Mouse (Mus musculus) embryonic facial prominence, embryonic 14.5 days (tissue): ENCODE data around the gene Ubxn10. TPM values are rescaled to one million over a fixed set of nuclear protein-coding genes. Genes with fewer than 3 reads are reported as not detected.

Source experiments
- ATAC-seq: fragments of 200-750 bp; cut with Nextera tagmentation; 2 replicates; pipeline ENCODE4 v1.8.0; 2017; ENCODE audit warnings: low read depth, moderate number of reproducible peaks, moderate TSS enrichment
- DNase-seq: peaks from one replicate; pipeline ENCODE4 v3.0.0-alpha.2; 2015; ENCODE audit warnings: low spot score
- H3K27ac ChIP-seq: fragments of 300-500 bp; sonication (generic); replicated peaks from 2 replicates; pipeline ENCODE4 v1.5.1; 2014; ENCODE audit warnings: low read depth, mild to moderate bottlenecking, low read length, moderate library complexity
- H3K27me3 ChIP-seq: fragments of 300-500 bp; sonication (generic); replicated peaks from 2 replicates; pipeline ENCODE4 v1.6.1; 2014; ENCODE audit warnings: low read length; ENCODE audit not compliant: control insufficient read depth, insufficient read depth
- H3K36me3 ChIP-seq: fragments of 300-500 bp; sonication (generic); 2 replicates; pipeline ENCODE4 v1.6.1; 2014; ENCODE audit warnings: low read length, mixed read lengths; ENCODE audit not compliant: control insufficient read depth, insufficient read depth
- H3K4me1 ChIP-seq: fragments of 300-500 bp; sonication (generic); 2 replicates; pipeline ENCODE4 v1.6.1; 2014; ENCODE audit warnings: antibody characterized with exemption, low read length; ENCODE audit not compliant: control insufficient read depth, insufficient read depth
- H3K4me2 ChIP-seq: fragments of 300-500 bp; sonication (generic); 2 replicates; pipeline ENCODE4 v1.6.1; 2014; ENCODE audit warnings: low read depth, mild to moderate bottlenecking, low read length, moderate library complexity, mixed read lengths
- H3K4me3 ChIP-seq: fragments of 300-500 bp; sonication (generic); 2 replicates; pipeline ENCODE4 v1.5.1; 2014; ENCODE audit warnings: low read depth, mild to moderate bottlenecking, low read length
- H3K9ac ChIP-seq: fragments of 300-500 bp; sonication (generic); 2 replicates; pipeline ENCODE4 v1.6.1; 2014; ENCODE audit warnings: low read depth, mild to moderate bottlenecking, low read length, moderate library complexity, mixed read lengths
- H3K9me3 ChIP-seq: fragments of 300-500 bp; sonication (generic); 2 replicates; pipeline ENCODE4 v1.6.1; 2016; ENCODE audit warnings: low read length; ENCODE audit not compliant: control insufficient read depth
- WGBS: fragments of 180-500 bp; shearing (Covaris S2); extraction: QIAGEN DNeasy Blood & Tissue Kit; methylation state at CpG from one replicate; pipeline ENCODE4 v1.1.7; 2014; 5-methylcytosine and 5-hydroxymethylcytosine counted together
- polyA plus RNA-seq: library from polyadenylated mRNA; unstranded; fragments of >200 nt; fragmentation: Nextera tagmentation; extraction: Ambion mirVana; gene quantifications from 2 replicates; pipeline ENCODE4 v1.2.1, GENCODE M21; 2014

The Ubxn10 gene
- polyA plus RNA-seq, 1 experiment from 2014 or later = 4.7 TPM

- Histone ChIP-seq H3K9me3 (no peaks in the 10 kb centered on the region), H3K27ac (no peak overlapping the region), H3K4me3 (no peak overlapping the region), H3K9ac (no peak overlapping the region), H3K27me3 (no peaks in the 10 kb centered on the region), H3K4me2 (no peak overlapping the region), H3K4me1 (no peaks in the 10 kb centered on the region), H3K36me3 (no peaks in the 10 kb centered on the region)
- no peak for ATAC-seq
- no peak for DNase-seq
- WGBS = 76% methylated on average over 10 of the region's 10 CpGs
These were observed 35.0 kb upstream of the Ubxn10 start for GRCm38 (mm10) chr4:138771970-138772369.

- H3K9me3 ChIP-seq = no peaks in the 10 kb centered on the region
- ATAC-seq (no peak), DNase-seq (no peak)
- no peak overlapping the region for H3K4me2 ChIP-seq
- no peaks in the 10 kb centered on the region for H3K4me1 ChIP-seq
- H3K27ac ChIP-seq = no peak overlapping the region
- no peak overlapping the region for H3K9ac ChIP-seq
- no peak overlapping the region for H3K4me3 ChIP-seq
- H3K36me3 ChIP-seq = no peaks in the 10 kb centered on the region
- H3K27me3 ChIP-seq = no peaks in the 10 kb centered on the region
- WGBS = 81% methylated on average over 9 of the region's 9 CpGs
These were observed 25.3 kb upstream of the Ubxn10 start for GRCm38 (mm10) chr4:138762266-138762665.

DNA sequence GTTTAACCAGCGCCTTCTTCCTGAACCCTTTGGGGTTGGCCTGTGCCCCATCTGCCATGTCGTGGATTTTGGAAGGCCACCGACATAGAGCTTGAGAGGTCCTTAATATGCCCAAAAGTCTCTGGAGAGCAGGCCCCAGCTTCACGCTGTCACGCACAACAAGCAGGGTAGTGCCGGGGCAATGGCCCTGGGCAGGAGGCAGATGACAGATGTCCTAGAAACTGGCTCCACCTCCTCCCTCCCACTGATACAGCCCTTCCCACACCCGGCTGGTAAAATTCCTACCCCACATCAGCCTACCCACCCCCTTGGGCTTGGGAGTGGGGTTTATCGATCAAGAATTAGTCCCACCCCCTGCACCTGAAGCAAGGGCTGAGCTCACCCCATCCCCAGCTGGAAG is 20.4 kb upstream of the Ubxn10 start, which contains the start of gene Pla2g2f:
Pla2g2f (minus strand) TSS at position 211 of the 400 bp plus-strand sequence.
- DNase-seq = no peak
- Histone ChIP-seq H3K36me3 (no peaks in the 10 kb centered on the region), H3K9me3 (no peaks in the 10 kb centered on the region), H3K4me1 (no peaks in the 10 kb centered on the region), H3K4me3 (no peak within 1 kb of the TSS), H3K4me2 (no peak within 1 kb of the TSS), H3K27me3 (no peaks in the 10 kb centered on the region), H3K27ac (no peak within 1 kb of the TSS), H3K9ac (no peak within 1 kb of the TSS)
- no peak for ATAC-seq
- WGBS = 73% methylated on average over 8 of the region's 8 CpGs

DNA sequence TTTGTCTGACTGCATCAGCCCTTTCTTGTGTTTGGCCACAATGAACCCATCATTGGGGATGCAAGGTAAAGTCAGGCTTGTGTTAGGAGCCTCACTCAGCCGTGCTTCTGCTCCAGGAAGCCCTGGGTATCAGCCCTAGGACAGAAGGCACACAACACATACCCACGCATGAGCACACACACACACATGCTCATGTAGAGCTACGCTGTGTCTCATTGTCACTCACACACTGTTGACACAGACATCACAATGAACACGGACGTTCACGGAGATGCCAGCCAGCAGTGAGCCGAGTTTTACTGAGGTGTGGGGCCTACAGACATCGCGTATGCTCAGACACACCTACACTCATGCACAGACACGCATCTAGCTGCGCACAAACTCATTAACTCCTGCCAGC is 19.0 kb upstream of the Ubxn10 start:
- Histone ChIP-seq H3K4me2 (no peak overlapping the region), H3K27me3 (no peaks in the 10 kb centered on the region), H3K4me1 (no peaks in the 10 kb centered on the region), H3K4me3 (no peak overlapping the region), H3K9ac (no peak overlapping the region), H3K9me3 (no peaks in the 10 kb centered on the region), H3K27ac (no peak overlapping the region), H3K36me3 (no peaks in the 10 kb centered on the region)
- 73% methylated on average over 11 of the region's 11 CpGs for WGBS
- ATAC-seq (no peak), DNase-seq (no peak)

DNA sequence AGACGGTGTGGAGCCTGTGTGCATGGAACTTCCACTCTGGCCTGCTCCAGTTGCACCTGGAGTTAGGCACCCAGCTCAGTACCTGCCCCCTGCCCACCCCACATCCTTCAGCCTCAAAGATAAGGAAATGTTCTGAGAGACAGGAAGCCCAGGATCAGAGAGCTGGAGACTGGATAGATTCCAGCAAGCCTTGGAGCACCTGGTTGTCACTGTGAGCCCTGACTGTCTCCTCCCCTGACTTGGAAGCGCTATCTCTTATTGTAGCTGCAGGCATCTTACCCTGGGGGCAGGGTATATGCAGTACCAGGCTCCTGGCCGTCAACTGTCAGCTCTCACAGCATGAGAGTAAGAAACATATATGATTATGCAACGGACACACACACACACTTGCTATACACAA is 18.5 kb upstream of the Ubxn10 start:
- Histone ChIP-seq H3K4me1 (no peaks in the 10 kb centered on the region), H3K9me3 (no peaks in the 10 kb centered on the region), H3K9ac (no peak overlapping the region), H3K27me3 (no peaks in the 10 kb centered on the region), H3K4me2 (no peak overlapping the region), H3K36me3 (no peaks in the 10 kb centered on the region), H3K4me3 (no peak overlapping the region), H3K27ac (no peak overlapping the region)
- ATAC-seq = no peak
- whole genome bisulfite sequencing = 66% methylated on average over 4 of the region's 4 CpGs
- no peak for DNase-seq

GRCm38 (mm10) chr4:138754432-138754831 is 17.5 kb upstream of the Ubxn10 start:
- no peak for DNase-seq
- no peaks in the 10 kb centered on the region for H3K27me3 ChIP-seq
- no peak overlapping the region for H3K4me3 ChIP-seq
- ATAC-seq = no peak
- H3K9ac ChIP-seq = no peak overlapping the region
- H3K9me3 ChIP-seq = no peaks in the 10 kb centered on the region
- 82% methylated on average over 9 of the region's 9 CpGs for WGBS
- no peaks in the 10 kb centered on the region for H3K36me3 ChIP-seq
- no peak overlapping the region for H3K27ac ChIP-seq
- H3K4me2 ChIP-seq = no peak overlapping the region
- H3K4me1 ChIP-seq = no peaks in the 10 kb centered on the region

DNA sequence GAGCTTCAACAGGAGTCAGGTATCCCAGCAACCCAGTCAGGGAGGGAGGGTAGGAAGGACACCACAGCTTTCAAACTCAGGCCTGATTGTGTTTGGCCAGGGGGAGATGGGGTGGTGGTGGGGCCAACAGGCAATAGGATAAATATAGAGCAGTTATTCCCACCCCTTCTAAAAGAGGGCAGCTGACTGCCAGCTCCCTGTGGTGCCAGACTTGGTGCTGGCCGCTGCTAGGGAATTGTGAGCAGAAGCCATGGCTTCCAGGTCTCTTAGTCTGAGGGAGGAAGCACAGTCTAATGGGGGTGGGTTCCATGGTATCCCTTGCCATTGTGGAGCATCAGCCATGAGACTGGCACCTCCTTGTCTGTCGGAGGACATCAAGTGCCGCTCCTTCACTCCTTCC is 16.6 kb upstream of the Ubxn10 start:
- no peaks in the 10 kb centered on the region for H3K4me1 ChIP-seq
- no peaks in the 10 kb centered on the region for H3K9me3 ChIP-seq
- no peak overlapping the region for H3K9ac ChIP-seq
- no peaks in the 10 kb centered on the region for H3K27me3 ChIP-seq
- WGBS = 65% methylated on average over 3 of the region's 3 CpGs
- no peaks in the 10 kb centered on the region for H3K36me3 ChIP-seq
- DNase-seq (no peak), ATAC-seq (no peak)
- no peak overlapping the region for H3K27ac ChIP-seq
- no peak overlapping the region for H3K4me2 ChIP-seq
- H3K4me3 ChIP-seq = no peak overlapping the region

GRCm38 (mm10) chr4:138752603-138753002 is 15.6 kb upstream of the Ubxn10 start:
- H3K36me3 ChIP-seq = no peaks in the 10 kb centered on the region
- H3K9ac ChIP-seq = no peak overlapping the region
- H3K4me1 ChIP-seq = no peaks in the 10 kb centered on the region
- no peaks in the 10 kb centered on the region for H3K9me3 ChIP-seq
- ATAC-seq (no peak), DNase-seq (no peak)
- no peak overlapping the region for H3K27ac ChIP-seq
- no peak overlapping the region for H3K4me3 ChIP-seq
- H3K4me2 ChIP-seq = no peak overlapping the region
- 94% methylated on average over 6 of the region's 6 CpGs for WGBS
- no peaks in the 10 kb centered on the region for H3K27me3 ChIP-seq

GRCm38 (mm10) chr4:138748369-138749072 is 11.6 kb upstream of the Ubxn10 start:
- no peaks in the 10 kb centered on the region for H3K27me3 ChIP-seq
- no peak overlapping the region for H3K9ac ChIP-seq
- no peaks in the 10 kb centered on the region for H3K9me3 ChIP-seq
- DNase-seq (peak; percentile 67), ATAC-seq (peak; percentile 56; the same call in 1 of the 2 replicates)
- no peak overlapping the region for H3K4me3 ChIP-seq
- no peak overlapping the region for H3K27ac ChIP-seq
- H3K4me2 ChIP-seq = no peak overlapping the region
- WGBS = 47% methylated on average over 8 of the region's 8 CpGs
- no peaks in the 10 kb centered on the region for H3K4me1 ChIP-seq
- H3K36me3 ChIP-seq = no peaks in the 10 kb centered on the region
